Mouse (Mus musculus) liver, embryonic 14.5 days (tissue): ENCODE measurements at regions not wholly inside any gene's neighbourhood (a gene's known extent, or its start where the extent isn't known, plus 50 kb on each side); places are given as distances from the start of the nearest gene placed in this dataset.

Experiments
- ATAC-seq: fragments of 200-750 bp; cut with Nextera tagmentation; 2 replicates; pipeline ENCODE4 v1.8.0; 2017; ENCODE audit warnings: moderate number of reproducible peaks, mild to moderate bottlenecking, moderate library complexity; ENCODE audit not compliant: insufficient read depth
- DNase-seq, 3 experiments: peaks; one replicate each; pipeline ENCODE4 v3.0.0-alpha.2; 2012 to 2013; ENCODE audit warnings: low read depth in 3 of 3, low spot score in 3 of 3
- H3K27ac ChIP-seq: fragments of 300-500 bp; sonication (generic); 2 replicates; pipeline ENCODE4 v1.5.1; 2014; ENCODE audit warnings: moderate library complexity, mild to moderate bottlenecking, control low read depth, inconsistent platforms
- H3K27me3 ChIP-seq: fragments of 300-500 bp; sonication (generic); 2 replicates; pipeline ENCODE4 v1.6.1; 2014; ENCODE audit warnings: mild to moderate bottlenecking, low read length, moderate library complexity; ENCODE audit not compliant: control insufficient read depth, insufficient read depth
- H3K36me3 ChIP-seq: fragments of 300-500 bp; sonication (generic); replicated peaks from 2 replicates; pipeline ENCODE4 v1.6.1; 2014; ENCODE audit warnings: low read depth; ENCODE audit not compliant: control insufficient read depth, insufficient read depth
- H3K4me1 ChIP-seq, 2 experiments: fragments of 200-500 bp in 1 of 2; fragments of 300-500 bp in 1 of 2; sonication (generic) in 1 of 2; replicated peaks; 2 replicates each; pipeline ENCODE4 v1.6.1; 2012 to 2014; ENCODE audit warnings: antibody characterized with exemption in 1 of 2, inconsistent platforms in 1 of 2, low read length in 1 of 2; ENCODE audit not compliant: control insufficient read depth in 2 of 2, insufficient read depth in 2 of 2
- H3K4me2 ChIP-seq: fragments of 300-500 bp; sonication (generic); 2 replicates; pipeline ENCODE4 v1.6.1; 2014; ENCODE audit warnings: low read depth, mild to moderate bottlenecking, control low read depth, moderate library complexity
- H3K4me3 ChIP-seq, 2 experiments: fragments of 200-500 bp in 1 of 2; fragments of 300-500 bp in 1 of 2; sonication (generic) in 1 of 2; 2 replicates each; pipeline ENCODE4 v1.5.1; 2012 to 2014; ENCODE audit warnings: low read depth in 2 of 2, low read length in 2 of 2, mild to moderate bottlenecking in 2 of 2, control low read depth in 1 of 2, inconsistent platforms in 1 of 2, moderate library complexity in 1 of 2; ENCODE audit not compliant: insufficient read depth in 1 of 2
- H3K9ac ChIP-seq: fragments of 300-500 bp; sonication (generic); replicated peaks from 2 replicates; pipeline ENCODE4 v1.6.1; 2014; ENCODE audit warnings: mild to moderate bottlenecking, control low read depth, moderate library complexity
- H3K9me3 ChIP-seq: fragments of 300-500 bp; sonication (generic); 2 replicates; pipeline ENCODE4 v1.6.1; 2016; ENCODE audit warnings: low read length, mixed read lengths; ENCODE audit not compliant: control insufficient read depth
- CTCF ChIP-seq: IDR thresholded peaks from 2 replicates; pipeline ENCODE4 v1.5.1; 2016; ENCODE audit warnings: antibody characterized with exemption, low read depth, control low read depth
- EP300 ChIP-seq: IDR thresholded peaks from 2 replicates; pipeline ENCODE4 v1.6.1; 2016; ENCODE audit warnings: antibody characterized with exemption, low read depth
- WGBS: fragments of 180-500 bp; shearing (Covaris S2); extraction: QIAGEN DNeasy Blood & Tissue Kit; methylation state at CpG from one replicate; pipeline ENCODE4 v1.1.7; 2014; ENCODE audit not compliant: insufficient replicate concordance; 5-methylcytosine and 5-hydroxymethylcytosine counted together

DNA sequence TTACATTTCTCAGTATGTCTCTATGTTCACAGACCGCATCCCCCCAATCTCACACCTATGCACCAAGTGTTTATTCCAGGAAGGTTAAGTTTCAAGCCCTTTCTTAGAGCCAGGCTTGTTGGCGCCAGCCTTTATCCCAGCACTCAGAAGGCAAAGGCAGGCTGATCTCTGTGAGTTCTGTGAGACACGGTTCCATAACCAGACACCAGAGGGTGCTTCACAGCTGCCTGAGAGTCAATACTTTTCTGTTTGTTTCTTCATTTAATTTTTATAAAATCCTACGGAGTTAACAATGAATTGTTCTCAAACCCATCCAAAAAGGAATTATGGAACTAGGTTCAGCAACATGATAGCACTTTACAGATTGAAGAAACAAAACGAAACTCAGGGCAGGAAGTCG is 71.8 kb upstream of the Ak4 start:
- DNase-seq (no peak), ATAC-seq (no peak)
- H3K4me3 ChIP-seq: no peak overlapping the region
- no peaks in the 10 kb centered on the region for H3K9me3 ChIP-seq
- H3K9ac ChIP-seq: no peak overlapping the region
- no peak overlapping the region for H3K4me2 ChIP-seq
- H3K27ac ChIP-seq: no peak overlapping the region
- no peaks in the 10 kb centered on the region for H3K27me3 ChIP-seq
- H3K4me1 ChIP-seq: no peaks in the 10 kb centered on the region
- WGBS: 67% methylated on average over 6 of the region's 6 CpGs
- TF ChIP-seq CTCF: no peak
- no peak for TF ChIP-seq EP300
- no peaks in the 10 kb centered on the region for H3K36me3 ChIP-seq

DNA sequence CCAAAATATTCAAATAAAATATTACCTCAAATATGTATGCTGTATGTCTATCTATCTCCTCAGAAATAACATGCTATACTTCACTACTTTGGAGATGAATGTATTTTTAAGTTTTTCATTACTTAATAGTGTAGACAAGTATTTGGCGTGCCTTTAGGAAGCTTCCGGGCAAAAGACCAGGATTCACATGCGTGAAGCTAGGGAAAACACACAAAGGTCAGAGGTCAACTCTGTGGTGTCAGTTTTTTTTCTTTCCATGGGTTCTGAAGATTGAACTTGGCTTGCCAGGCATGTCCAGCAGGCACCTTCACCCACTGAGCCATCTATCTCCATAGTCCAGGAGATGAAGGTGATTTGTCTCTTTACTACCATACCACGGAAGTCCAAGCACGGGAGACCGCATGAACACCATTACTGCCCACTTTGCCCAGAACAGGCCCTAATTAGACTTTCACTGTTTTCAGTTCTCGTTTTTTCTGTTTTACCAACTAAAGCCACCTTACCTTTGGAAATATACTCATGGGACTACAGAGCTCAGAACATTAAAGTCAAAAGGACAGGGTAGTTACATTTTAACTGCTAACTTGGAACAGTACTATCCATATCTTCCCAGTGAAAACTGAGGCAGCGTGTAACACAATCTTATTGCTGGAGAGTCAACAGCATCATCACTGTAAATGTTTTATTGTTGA is 76.9 kb upstream of the Ak4 start:
- TF ChIP-seq EP300 (no peak), CTCF (no peak)
- ATAC-seq: no peak
- Histone ChIP-seq H3K27me3 (no peaks in the 10 kb centered on the region), H3K4me1 (no peaks in the 10 kb centered on the region), H3K27ac (no peak overlapping the region), H3K4me2 (no peak overlapping the region), H3K36me3 (no peaks in the 10 kb centered on the region), H3K9ac (no peak overlapping the region), H3K4me3 (no peak overlapping the region), H3K9me3 (no peaks in the 10 kb centered on the region)
- DNase-seq: no peak
- WGBS: 74% methylated on average over 8 of the region's 8 CpGs

DNA sequence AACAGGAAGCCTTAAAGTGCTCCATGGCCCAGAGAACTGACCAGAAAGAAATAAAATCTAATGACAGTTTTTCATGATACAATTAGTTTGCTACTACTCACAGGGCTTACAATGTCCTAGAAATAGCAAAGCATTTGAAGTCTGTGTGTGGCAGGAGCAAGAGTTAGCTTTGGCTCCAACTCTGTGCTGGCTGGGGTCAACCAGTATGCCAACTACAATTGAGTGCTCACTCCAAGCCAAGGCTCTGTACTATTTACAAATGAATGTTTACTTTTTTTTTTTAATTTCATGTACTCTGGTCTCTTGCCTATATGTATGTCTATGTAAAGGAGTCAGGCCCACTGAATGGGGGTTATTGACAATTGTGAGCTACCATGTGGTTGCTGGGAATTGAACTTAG is 75.7 kb upstream of the Jak1 start:
- Histone ChIP-seq H3K9ac (no peak overlapping the region), H3K36me3 (no peaks in the 10 kb centered on the region), H3K9me3 (no peaks in the 10 kb centered on the region), H3K27ac (no peak overlapping the region), H3K4me1 (0 out of 4 replicates have a peak, but pooled peaks cover 0 to 2% of the 10 kb centered on the region in 2 experiments), H3K4me3 (no peak overlapping the region), H3K4me2 (no peak overlapping the region), H3K27me3 (no peaks in the 10 kb centered on the region)
- TF ChIP-seq EP300: no peak
- no peak for TF ChIP-seq CTCF
- DNase-seq (no peak), ATAC-seq (no peak)

DNA sequence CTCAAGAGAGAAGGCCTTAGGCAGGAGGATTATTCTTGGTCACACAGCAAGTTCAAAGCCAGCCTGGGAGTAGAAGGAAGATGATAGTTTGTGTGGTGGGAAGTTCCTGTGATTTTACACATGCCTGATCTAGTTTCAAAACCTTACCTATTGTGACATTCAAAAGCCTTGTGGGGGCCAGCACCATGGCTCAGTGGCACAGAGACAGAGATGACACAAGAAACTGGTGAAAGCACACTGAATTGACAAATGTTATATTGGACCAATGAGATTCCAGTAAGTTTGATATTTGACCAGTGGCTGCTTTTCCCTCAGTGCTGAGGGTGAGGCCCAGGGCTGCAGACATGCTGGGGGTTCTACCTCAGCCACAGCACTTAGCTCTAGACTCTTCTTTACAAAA is 73.1 kb upstream of the Jak1 start:
- H3K36me3 ChIP-seq: no peaks in the 10 kb centered on the region
- ATAC-seq (no peak), DNase-seq (no peak)
- no peaks in the 10 kb centered on the region for H3K27me3 ChIP-seq
- no peak overlapping the region for H3K4me2 ChIP-seq
- H3K4me3 ChIP-seq: no peak overlapping the region
- TF ChIP-seq CTCF: no peak
- TF ChIP-seq EP300: no peak
- no peaks in the 10 kb centered on the region for H3K9me3 ChIP-seq
- no peak overlapping the region for H3K9ac ChIP-seq
- H3K27ac ChIP-seq: no peak overlapping the region
- 0 out of 4 replicates have a peak, but pooled peaks cover 0 to 2% of the 10 kb centered on the region in 2 experiments for H3K4me1 ChIP-seq

DNA sequence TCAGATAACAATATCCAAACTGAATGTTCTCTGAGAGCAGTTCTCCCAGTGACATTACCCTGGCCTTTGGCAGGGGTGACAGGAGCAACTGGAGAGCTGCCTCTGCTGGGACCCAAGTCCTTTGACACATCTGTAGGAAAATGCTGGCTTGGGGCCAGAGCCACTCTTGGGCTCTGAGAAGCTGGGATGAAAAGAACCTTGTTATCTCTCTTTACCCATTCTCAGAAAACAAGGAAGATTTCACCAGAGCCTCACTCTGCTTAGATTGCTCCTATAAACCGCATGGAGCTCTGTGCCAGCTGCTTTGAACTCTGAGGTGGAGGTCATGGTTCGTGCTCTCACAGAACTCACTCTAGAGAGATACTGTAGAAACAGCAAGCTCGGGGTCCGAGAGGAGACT is 71.7 kb upstream of the Jak1 start:
- no peak overlapping the region for H3K4me3 ChIP-seq
- no peaks in the 10 kb centered on the region for H3K9me3 ChIP-seq
- no peak overlapping the region for H3K27ac ChIP-seq
- TF ChIP-seq CTCF: no peak
- TF ChIP-seq EP300: no peak
- DNase-seq (no peak), ATAC-seq (no peak)
- no peaks in the 10 kb centered on the region for H3K36me3 ChIP-seq
- no peak overlapping the region for H3K9ac ChIP-seq
- 31% methylated on average over 4 of the region's 4 CpGs for WGBS
- 0 out of 4 replicates have a peak, but pooled peaks cover 0 to 2% of the 10 kb centered on the region in 2 experiments for H3K4me1 ChIP-seq
- no peaks in the 10 kb centered on the region for H3K27me3 ChIP-seq
- H3K4me2 ChIP-seq: no peak overlapping the region
